Mouse (Mus musculus) left cerebral cortex, postnatal 36 days (tissue): ENCODE results near the gene Lyve1. TPM values are rescaled to one million over a fixed set of nuclear protein-coding genes. Genes with fewer than 3 reads are reported as not detected.

Source experiments
- DNase-seq, 2 experiments: peaks; one replicate each; pipeline ENCODE4 v3.0.0; 2021 to 2022; ENCODE audit warnings: low spot score in 2 of 2, mixed read lengths in 1 of 2
- intact Hi-C: fragments of 180-260 bp; cut with DNase I; formaldehyde crosslinking; loops from one replicate; pipeline ENCODE4 v1.15.1; 2025
- total RNA-seq, 2 experiments: library from RNA; stranded (reverse); gene quantifications; 2 replicates each; pipeline ENCODE4 v1.2.3; 2021

Lyve1 gene
- total RNA-seq, 2 experiments from 2014 or later: 0.99 to 2.1 TPM

- intact Hi-C loops: no loop called here
- DNase-seq: no peak
Measured at GRCm38 (mm10) chr7:110854927-110855546, 8.0 kb downstream of the Lyve1 start.

GRCm38 (mm10) chr7:110854519-110854918 lies 8.5 kb downstream of the Lyve1 start:
- no peak for DNase-seq
- intact Hi-C loops: no loop called here

- intact Hi-C loops: no loop called here
Measured at GRCm38 (mm10) chr7:110853611-110854010, 9.4 kb downstream of the Lyve1 start.

GRCm38 (mm10) chr7:110851541-110852203 lies 11.4 kb downstream of the Lyve1 start:
- intact Hi-C loops: no loop called here
- no peak for DNase-seq

More at GRCm38 (mm10) chr7:110853611-110854010, 9.4 kb downstream of the Lyve1 start:
- DNase-seq: no peak

GRCm38 (mm10) chr7:110848371-110848770 lies 14.7 kb downstream of the Lyve1 start:
- DNase-seq: no peak
- intact Hi-C loops: no loop called here

- intact Hi-C loops: no loop called here
- no peak for DNase-seq
Measured at GRCm38 (mm10) chr7:110847321-110847720, 15.7 kb downstream of the Lyve1 start.

GRCm38 (mm10) chr7:110843916-110844874 lies 18.8 kb downstream of the Lyve1 start, which contains the start of gene Rnf141:
Rnf141 (minus strand) TSS chr7:110844457.
- intact Hi-C loops: no loop called here
- DNase-seq: peak; percentile 92 to 93

GRCm38 (mm10) chr7:110840332-110840731 lies 22.7 kb downstream of the Lyve1 start:
- intact Hi-C loops: no loop called here
- no peak for DNase-seq

GRCm38 (mm10) chr7:110834522-110834921 lies 28.5 kb downstream of the Lyve1 start:
- DNase-seq: no peak
- intact Hi-C loops: no loop called here

- intact Hi-C loops: no loop called here
- DNase-seq: no peak
Measured at GRCm38 (mm10) chr7:110834018-110834417, 29.0 kb downstream of the Lyve1 start.

GRCm38 (mm10) chr7:110833024-110833423 lies 30.0 kb downstream of the Lyve1 start:
- DNase-seq: no peak
- intact Hi-C loops: no loop called here

- DNase-seq: no peak
- intact Hi-C loops: no loop called here
Measured at GRCm38 (mm10) chr7:110823995-110824953, 38.8 kb downstream of the Lyve1 start.

- DNase-seq: no peak
- intact Hi-C loops: no loop called here
Measured at GRCm38 (mm10) chr7:110823593-110823992, 39.4 kb downstream of the Lyve1 start.

- intact Hi-C loops: no loop called here
- DNase-seq: no peak
Measured at GRCm38 (mm10) chr7:110823076-110823475, 40.0 kb downstream of the Lyve1 start.

- intact Hi-C loops: no loop called here
- DNase-seq: no peak
Measured at GRCm38 (mm10) chr7:110822055-110822454, 41.0 kb downstream of the Lyve1 start.

GRCm38 (mm10) chr7:110821653-110822052 lies 41.4 kb downstream of the Lyve1 start:
- intact Hi-C loops: no loop called here
- DNase-seq: peak; percentile 47 to 50

GRCm38 (mm10) chr7:110821068-110821467 lies 42.0 kb downstream of the Lyve1 start:
- intact Hi-C loops: no loop called here
- DNase-seq: no peak

GRCm38 (mm10) chr7:110818787-110819350 lies 44.2 kb downstream of the Lyve1 start:
- DNase-seq: no peak
- intact Hi-C loops: loop anchor here (2.0 kb wide), 1 partner anchor 112 kb away; no protein-coding TSS in a partner anchor

- no peak for DNase-seq
- intact Hi-C loops: loop anchor here (2.0 kb wide), 1 partner anchor 113 kb away; no protein-coding TSS in a partner anchor
Measured at GRCm38 (mm10) chr7:110818206-110818605, 44.8 kb downstream of the Lyve1 start.
